26 mouse cellular contexts compared by ENCODE assay signal in genomic region chr4:152243241-152243891, GRCm38 (mm10). TPM values are rescaled to one million over a fixed set of nuclear protein-coding genes. Genes with fewer than 3 reads are reported as not detected.
DNase-seq lines count a peak whose midpoint lies in the region; ATAC-seq and TF ChIP-seq lines count a peak whose summit lies in the region.
"Had no signal": no experiment of that assay in that cellular context is flagged by ENCODE, and none has a peak within 500 bp of the region (broad histone marks: within the 10 kb centered on the region; RNA-seq: fewer than 3 reads in every experiment).

No protein-coding gene starts in this region.

- no peak for TF ChIP-seq CTCF in gastrocnemius, adult 2 months (IDR thresholded peaks at IDR 0.05)
- TF ChIP-seq CTCF in liver, adult 2 months (IDR thresholded peaks at IDR 0.05; ENCODE audit: low read depth, low read length) = no peak
- no peak for TF ChIP-seq CTCF in liver, postnatal 0 days (IDR thresholded peaks at IDR 0.05; ENCODE audit: low read depth)

- no peak overlapping the region for H3K4me2 ChIP-seq in heart, embryonic 12.5 days
- no peak overlapping the region for H3K4me2 ChIP-seq in heart, embryonic 16.5 days (ENCODE audit: low read depth, low read length)
- H3K4me2 ChIP-seq in liver, postnatal 0 days (ENCODE audit: low read depth, low read length) = no peak overlapping the region
- H3K4me2 ChIP-seq: embryonic facial prominence, embryonic 13.5 days; embryonic facial prominence, embryonic 15.5 days; forebrain, embryonic 12.5 days had no signal

- no peaks in the 10 kb centered on the region for H3K9me3 ChIP-seq in heart, embryonic 12.5 days (replicated peaks)
- no peaks in the 10 kb centered on the region for H3K9me3 ChIP-seq in heart, embryonic 16.5 days (replicated peaks; ENCODE audit: control insufficient read depth, low read length)
- no peaks in the 10 kb centered on the region for H3K9me3 ChIP-seq in liver, postnatal 0 days (ENCODE audit: low read length)
- H3K9me3 ChIP-seq: embryonic facial prominence, embryonic 13.5 days; embryonic facial prominence, embryonic 15.5 days; forebrain, embryonic 10.5 days; forebrain, embryonic 12.5 days; G1E had no signal

- peaks cover 82% of the 10 kb centered on the region for H3K4me1 ChIP-seq in heart, embryonic 12.5 days (replicated peaks)
- H3K4me1 ChIP-seq in heart, embryonic 16.5 days (ENCODE audit: control insufficient read depth, insufficient read depth, low read length) = peaks cover 55% of the 10 kb centered on the region
- H3K4me1 ChIP-seq in liver, adult 2 months (ENCODE audit: control insufficient read depth, insufficient read depth, low read length) = peaks cover 3% of the 10 kb centered on the region; the same call in 1 of the 2 replicates
- H3K4me1 ChIP-seq in liver, postnatal 0 days (ENCODE audit: insufficient read depth) = no peaks in the 10 kb centered on the region

- no peaks in the 10 kb centered on the region for H3K27me3 ChIP-seq in heart, embryonic 12.5 days (replicated peaks)
- no peaks in the 10 kb centered on the region for H3K27me3 ChIP-seq in heart, embryonic 16.5 days (ENCODE audit: control insufficient read depth, insufficient read depth, low read length)
- H3K27me3 ChIP-seq in liver, adult 2 months (ENCODE audit: control insufficient read depth, insufficient read depth, low read length) = no peaks in the 10 kb centered on the region
- H3K27me3 ChIP-seq in liver, postnatal 0 days (ENCODE audit: insufficient read depth, low read length) = no peaks in the 10 kb centered on the region
- H3K27me3 ChIP-seq: CH12.LX; embryonic facial prominence, embryonic 13.5 days; embryonic facial prominence, embryonic 15.5 days; forebrain, embryonic 12.5 days; Patski had no signal

- no peaks in the 10 kb centered on the region for H3K79me2 ChIP-seq in liver, adult 2 months (ENCODE audit: control insufficient read depth, insufficient read depth, low read length)

- ATAC-seq in heart, embryonic 12.5 days (ENCODE audit: insufficient number of reproducible peaks, low FRiP score) = no peak
- no peak for ATAC-seq in heart, embryonic 16.5 days (replicated peaks; ENCODE audit: extremely low read depth, insufficient read depth, low FRiP score)
- no peak for ATAC-seq in liver, postnatal 0 days
- ATAC-seq: activated CD4-positive, CD25-positive, alpha-beta regulatory T cell, adult 4 months; CD4-positive, CD25-positive, alpha-beta regulatory T cell, adult 4 months; forebrain, embryonic 14.5 days; Patski had no signal

- no peak for TF ChIP-seq EP300 in liver, postnatal 0 days (IDR thresholded peaks at IDR 0.05; ENCODE audit: low read depth)

- TF ChIP-seq POLR2A in liver, adult 2 months (IDR thresholded peaks at IDR 0.05; ENCODE audit: extremely low read depth, insufficient read depth, low read length) = no peak

- H3K4me3 ChIP-seq in gastrocnemius, adult 2 months = no peak overlapping the region
- H3K4me3 ChIP-seq in heart, embryonic 12.5 days = no peak overlapping the region
- no peak overlapping the region for H3K4me3 ChIP-seq in heart, embryonic 16.5 days (ENCODE audit: low read length)
- H3K4me3 ChIP-seq in liver, adult 2 months (ENCODE audit: insufficient read depth, low read depth, low read length) = no peak overlapping the region
- H3K4me3 ChIP-seq in liver, postnatal 0 days (ENCODE audit: low read depth, low read length) = no peak overlapping the region
- H3K4me3 ChIP-seq: embryonic facial prominence, embryonic 13.5 days; embryonic facial prominence, embryonic 15.5 days; erythroblast, embryonic 14.5 days; forebrain, embryonic 10.5 days; forebrain, embryonic 12.5 days had no signal

- peak overlapping the region; percentile 88 for H3K27ac ChIP-seq in gastrocnemius, adult 2 months
- no peak overlapping the region for H3K27ac ChIP-seq in heart, embryonic 12.5 days (ENCODE audit: poor library complexity, severe bottlenecking)
- H3K27ac ChIP-seq in heart, embryonic 16.5 days (ENCODE audit: low read length) = no peak overlapping the region
- H3K27ac ChIP-seq in liver, adult 2 months (replicated peaks; ENCODE audit: insufficient read depth, low read depth, low read length) = peak overlapping the region; percentile 15
- no peak overlapping the region for H3K27ac ChIP-seq in liver, postnatal 0 days (ENCODE audit: low read depth)
- H3K27ac ChIP-seq: embryonic facial prominence, embryonic 13.5 days; embryonic facial prominence, embryonic 15.5 days; forebrain, embryonic 12.5 days had no signal

- DNase-seq in gastrocnemius, adult 2 months = no peak
- DNase-seq in gastrocnemius, adult 8-10 months (ENCODE audit: low spot score in 2 of 2) = no peak
- no peak for DNase-seq in heart, postnatal 4 days
- DNase-seq in heart, adult 11 months = no peak
- DNase-seq in liver, adult 2 months (ENCODE audit: extremely low read depth, low read depth, low spot score) = peak; percentile 92
- no peak for DNase-seq in liver, postnatal 0 days
- DNase-seq: adrenal gland, adult 8-10 months; adrenal gland, postnatal 14 days; adrenal gland, postnatal 36 days; B cell, adult 2 months; embryo, embryonic 11 days had no signal

- H3K36me3 ChIP-seq in heart, embryonic 12.5 days = peaks cover 25% of the 10 kb centered on the region
- 0 out of 2 replicates have a peak, but pooled peaks cover 3% of the 10 kb centered on the region for H3K36me3 ChIP-seq in heart, embryonic 16.5 days (ENCODE audit: control insufficient read depth, insufficient read depth)
- no peaks in the 10 kb centered on the region for H3K36me3 ChIP-seq in liver, adult 2 months (ENCODE audit: control insufficient read depth, insufficient read depth, low read length)
- H3K36me3 ChIP-seq in liver, postnatal 0 days (replicated peaks; ENCODE audit: insufficient read depth, low read length) = no peaks in the 10 kb centered on the region
- H3K36me3 ChIP-seq: embryonic facial prominence, embryonic 13.5 days; embryonic facial prominence, embryonic 15.5 days had no signal

- intact Hi-C loops in gastrocnemius, adult 2 months (cut with DNase I) = no loop called here

- peak overlapping the region; percentile 9; the same call in 1 of the 2 replicates for H3K9ac ChIP-seq in heart, embryonic 12.5 days
- H3K9ac ChIP-seq in heart, embryonic 16.5 days (ENCODE audit: low read length) = 0 out of 2 replicates have a peak overlapping the region, but pooled peaks have one; percentile 10
- no peak overlapping the region for H3K9ac ChIP-seq in liver, adult 2 months (ENCODE audit: low read depth, low read length)
- H3K9ac ChIP-seq in liver, postnatal 0 days (replicated peaks) = no peak overlapping the region
- H3K9ac ChIP-seq: embryonic facial prominence, embryonic 13.5 days; embryonic facial prominence, embryonic 15.5 days; forebrain, embryonic 12.5 days had no signal

- WGBS in heart, embryonic 12.5 days = 74% methylated on average over 9 of the region's 9 CpGs
- WGBS in heart, embryonic 16.5 days = 78% methylated on average over 9 of the region's 9 CpGs
- 70% methylated on average over 9 of the region's 9 CpGs for WGBS in liver, adult 2 months
- WGBS in liver, postnatal 0 days (ENCODE audit: insufficient replicate concordance) = 78% methylated on average over 9 of the region's 9 CpGs

RNA-seq across cellular contexts. Expression of gene Gpr153, which starts 30.7 kb away (rescaled TPM):
- total RNA-seq in gastrocnemius, adult 2 months (2021) = 1 to 10 TPM; 3.4 to 7.3 TPM
- total RNA-seq in gastrocnemius, adult 8-10 months (2022) = 1 to 10 TPM; 2.4 to 2.7 (median 2.5) TPM
- 11.9 and 14.0 TPM in 2 replicates for polyA plus RNA-seq in heart, embryonic 12.5 days (2016; fragmentation: Nextera tagmentation; extraction: Ambion mirVana)
- 10 to 100 TPM; 30.1 to 30.6 TPM for total RNA-seq in heart, postnatal 4 days (2021)
- polyA plus RNA-seq in heart, embryonic 16.5 days (2015; fragmentation: Nextera tagmentation; extraction: Ambion mirVana) = 8.4 and 10.4 TPM in 2 replicates
- 0.46 and 0.54 TPM in 2 replicates for total RNA-seq in liver, adult 2 months (2014; rRNA removed)
- 0.98 and 1.1 TPM in 2 replicates for polyA plus RNA-seq in liver, adult 2 months (2012; rRNA removed)
- 0.47 and 0.58 TPM in 2 replicates for polyA plus RNA-seq in liver, postnatal 0 days (2015; fragmentation: Nextera tagmentation; extraction: Ambion mirVana)
- polyA plus RNA-seq: activated CD4-positive, CD25-positive, alpha-beta regulatory T cell, adult 4 months; erythroblast, embryonic 14.5 days had no signal

RNA-seq across cellular contexts. Expression of gene Hes3, which starts 48.1 kb away (rescaled TPM):
- not detected for total RNA-seq in gastrocnemius, adult 2 months (2021)
- not detected for total RNA-seq in gastrocnemius, adult 8-10 months (2022)
- not detected in 2 replicates for polyA plus RNA-seq in heart, embryonic 12.5 days (2016; fragmentation: Nextera tagmentation; extraction: Ambion mirVana)
- total RNA-seq in heart, postnatal 4 days (2021) = not detected
- polyA plus RNA-seq in heart, embryonic 16.5 days (2015; fragmentation: Nextera tagmentation; extraction: Ambion mirVana) = not detected in 2 replicates
- total RNA-seq in liver, adult 2 months (2014; rRNA removed) = not detected in 2 replicates
- not detected in 2 replicates for polyA plus RNA-seq in liver, adult 2 months (2012; rRNA removed)
- not detected in 2 replicates for polyA plus RNA-seq in liver, postnatal 0 days (2015; fragmentation: Nextera tagmentation; extraction: Ambion mirVana)
- total RNA-seq: adrenal gland, adult 18-20 months; adrenal gland, adult 8-10 months; adrenal gland, postnatal 14 days; adrenal gland, postnatal 36 days; common myeloid progenitor, adult 5-6 weeks; G1E had no signal
- polyA plus RNA-seq: activated CD4-positive, CD25-positive, alpha-beta regulatory T cell, adult 4 months; CD4-positive, CD25-positive, alpha-beta regulatory T cell, adult 4 months; embryonic facial prominence, embryonic 13.5 days; embryonic facial prominence, embryonic 15.5 days; erythroblast, embryonic 14.5 days; forebrain, embryonic 14.5 days; G1E had no signal

RNA-seq across cellular contexts. Expression of gene Icmt, which starts 53.7 kb away (rescaled TPM):
- 10 to 100 TPM; 18.1 to 19.3 TPM for total RNA-seq in gastrocnemius, adult 2 months (2021)
- total RNA-seq in gastrocnemius, adult 8-10 months (2022) = 10 to 100 TPM; 19.3 to 27.2 (median 21.6) TPM
- polyA plus RNA-seq in heart, embryonic 12.5 days (2016; fragmentation: Nextera tagmentation; extraction: Ambion mirVana) = 24.0 and 25.4 TPM in 2 replicates
- 10 to 100 TPM; 32.1 to 33.3 TPM for total RNA-seq in heart, postnatal 4 days (2021)
- polyA plus RNA-seq in heart, embryonic 16.5 days (2015; fragmentation: Nextera tagmentation; extraction: Ambion mirVana) = 19.3 and 23.3 TPM in 2 replicates
- total RNA-seq in liver, adult 2 months (2014; rRNA removed) = 13.2 and 14.9 TPM in 2 replicates
- 16.5 and 17.6 TPM in 2 replicates for polyA plus RNA-seq in liver, adult 2 months (2012; rRNA removed)
- polyA plus RNA-seq in liver, postnatal 0 days (2015; fragmentation: Nextera tagmentation; extraction: Ambion mirVana) = 5.9 and 6.9 TPM in 2 replicates

Comparison
In these comparisons a context has a peak if more than half of its experiments do, and no peak if none do; other contexts are left out.
1. H3K27ac ChIP-seq: peak in gastrocnemius, adult 2 months (single experiment) and liver, adult 2 months (single experiment); none in heart, embryonic 12.5 days (single experiment), heart, embryonic 16.5 days (single experiment) and liver, postnatal 0 days (single experiment).
2. H3K9ac ChIP-seq: peak in heart, embryonic 12.5 days (single experiment) and heart, embryonic 16.5 days (single experiment); none in liver, adult 2 months (single experiment) and liver, postnatal 0 days (single experiment).